Mouse (Mus musculus) monocyte, adult 5-6 weeks (primary cell): ENCODE results near the gene Tulp1. TPM values are rescaled to one million over a fixed set of nuclear protein-coding genes. Genes with fewer than 3 reads are reported as not detected.
"Not testable (repeated sequence)": the region's sequence is repeated elsewhere in the genome, so short reads cannot be mapped to it uniquely, and the experiment has no call there.

Source experiments
- ATAC-seq: fragments of 153-309, 156-312 bp; replicated peaks from 2 replicates; pipeline ENCODE4 v1.8.0; 2017; ENCODE audit warnings: mild to moderate bottlenecking; ENCODE audit not compliant: low TSS enrichment, insufficient number of reproducible peaks, severe bottlenecking, poor library complexity, low FRiP score
- total RNA-seq: library from RNA; stranded (forward); fragments of 200-1000, 200-491, 200-594 nt; gene quantifications from 3 replicates; pipeline ENCODE4 v1.2.3, GENCODE M21; 2017

Gene Tulp1
- total RNA-seq, 1 experiment from 2014 or later = not detected

DNA sequence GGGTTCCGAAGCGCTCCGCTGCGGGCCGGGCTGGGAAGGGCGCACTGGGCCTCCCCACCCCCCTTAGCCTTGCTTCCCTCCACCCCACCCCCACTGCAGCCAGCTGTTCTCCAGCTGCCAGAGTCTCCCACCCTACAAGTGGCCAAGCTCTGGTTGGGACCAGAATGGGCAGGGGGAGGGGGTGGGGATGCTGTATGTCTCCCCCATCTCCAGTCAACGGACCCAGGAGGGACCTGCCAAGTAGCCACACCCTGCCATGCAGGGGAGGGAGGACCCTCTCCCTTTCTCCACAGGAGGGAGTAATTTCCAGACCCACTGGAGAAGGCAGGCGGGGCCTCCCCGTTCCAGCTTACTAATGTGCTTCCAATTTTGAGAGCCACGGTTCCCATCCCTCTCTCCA lies 19.1 kb downstream of the Tulp1 start:
- no peak for ATAC-seq

DNA sequence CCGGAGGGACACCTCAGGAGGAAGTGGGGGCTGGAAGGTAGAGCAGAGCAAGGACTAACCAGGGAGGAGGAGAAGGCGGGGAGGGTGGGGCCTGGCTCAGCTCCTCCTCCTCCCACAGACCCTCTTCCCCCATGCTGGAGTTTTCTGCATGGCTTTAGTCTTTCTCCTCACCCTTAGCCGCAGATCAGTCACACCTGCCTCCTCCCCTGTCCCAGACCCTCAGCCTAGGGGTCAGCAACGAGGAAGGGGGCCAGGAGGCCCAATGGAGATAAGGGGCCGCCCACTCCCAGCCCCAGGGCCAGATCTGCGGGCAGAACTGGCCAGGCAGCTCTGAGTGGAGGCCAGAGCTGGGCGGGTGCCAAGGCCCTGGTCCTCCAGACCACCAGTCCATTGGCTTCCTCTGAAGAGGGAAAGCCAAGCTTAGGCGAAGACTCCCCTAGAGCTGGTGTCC lies 19.7 kb downstream of the Tulp1 start:
- ATAC-seq = no peak

DNA sequence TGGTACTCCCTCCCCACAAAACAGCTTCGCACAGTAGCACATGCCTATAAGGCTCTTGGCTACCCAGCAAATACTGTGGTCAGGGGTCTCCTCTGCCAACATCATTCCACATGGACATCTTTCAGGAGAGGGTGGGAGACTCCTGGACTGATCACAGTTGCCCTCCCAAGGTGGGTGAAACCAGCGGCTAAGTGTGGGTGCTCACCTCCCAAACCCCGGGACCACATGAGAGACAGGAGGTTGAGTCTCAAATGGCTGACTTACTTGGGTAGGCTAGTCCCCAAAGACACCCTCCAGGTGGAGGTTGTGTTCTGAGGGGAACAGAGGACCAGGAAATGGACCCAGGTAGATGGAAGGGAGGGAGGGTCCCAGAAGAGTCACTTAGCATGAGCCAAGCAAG lies 20.4 kb downstream of the Tulp1 start:
- no peak for ATAC-seq

DNA sequence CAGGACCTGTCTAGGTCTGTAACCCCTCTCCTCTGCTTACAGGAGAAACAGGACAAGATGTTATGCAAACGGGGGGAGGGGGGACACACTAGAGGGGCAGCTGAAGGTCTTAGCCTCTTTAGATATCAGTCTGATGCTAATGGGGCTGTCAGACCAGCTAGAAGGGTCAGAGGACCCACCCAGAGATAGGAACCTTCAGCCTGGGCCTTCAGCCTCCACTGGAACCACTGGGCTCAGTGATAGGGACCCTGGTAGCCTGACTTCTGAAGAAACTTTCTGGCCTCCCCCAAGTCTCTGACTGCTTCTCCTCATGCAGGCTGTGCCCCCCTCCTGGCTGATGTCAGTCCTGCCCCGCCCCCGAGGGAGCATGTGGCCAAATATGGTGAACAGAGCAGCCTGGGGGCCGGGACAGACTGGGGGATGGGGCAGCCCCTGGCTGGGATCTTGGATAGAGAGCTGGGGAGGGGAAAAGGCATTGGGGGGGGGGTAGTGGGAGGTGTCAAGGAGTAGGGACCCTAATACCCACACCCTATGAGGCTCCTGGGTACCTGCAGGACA lies 20.9 kb downstream of the Tulp1 start:
- ATAC-seq = no peak

DNA sequence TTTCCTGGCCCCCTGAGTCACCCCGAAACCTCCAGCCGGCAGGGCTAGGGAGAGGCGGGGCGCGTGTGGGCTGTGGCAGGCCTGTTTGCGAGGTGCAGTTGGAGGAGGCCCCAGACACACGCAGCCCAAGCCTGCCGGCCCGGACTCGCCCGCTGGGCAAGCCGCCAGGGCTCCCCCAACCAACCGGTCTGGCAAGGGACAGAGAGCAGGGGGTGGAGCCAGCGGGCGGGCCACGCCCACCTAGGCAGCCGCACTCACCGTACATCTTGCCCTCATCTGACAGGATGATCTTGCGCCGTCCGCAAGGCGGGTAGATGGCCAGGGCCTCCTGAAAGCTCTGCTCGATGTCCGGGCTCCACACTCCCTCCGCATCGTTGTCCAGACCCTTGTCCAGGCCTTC lies 23.9 kb downstream of the Tulp1 start:
- no peak for ATAC-seq

DNA sequence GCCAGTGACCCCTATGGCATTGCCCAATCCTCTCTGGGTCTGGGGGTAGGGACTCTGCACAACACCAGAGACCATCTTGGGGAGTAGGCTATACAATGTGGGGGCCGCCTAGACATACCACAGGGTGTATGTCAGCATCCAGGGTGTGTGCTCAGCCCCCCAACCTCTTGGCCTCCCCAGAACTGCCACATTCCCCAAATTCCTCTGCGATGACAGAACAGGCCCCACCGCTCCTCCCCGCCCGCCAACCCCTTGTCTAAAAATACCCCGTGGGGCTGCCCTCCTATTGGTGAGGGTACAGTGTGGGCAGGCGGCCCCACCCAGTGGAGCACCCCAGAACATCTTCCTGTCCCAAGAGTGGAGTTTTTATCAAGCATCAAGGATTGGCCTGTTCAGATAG lies 24.4 kb downstream of the Tulp1 start:
- ATAC-seq = no peak

DNA sequence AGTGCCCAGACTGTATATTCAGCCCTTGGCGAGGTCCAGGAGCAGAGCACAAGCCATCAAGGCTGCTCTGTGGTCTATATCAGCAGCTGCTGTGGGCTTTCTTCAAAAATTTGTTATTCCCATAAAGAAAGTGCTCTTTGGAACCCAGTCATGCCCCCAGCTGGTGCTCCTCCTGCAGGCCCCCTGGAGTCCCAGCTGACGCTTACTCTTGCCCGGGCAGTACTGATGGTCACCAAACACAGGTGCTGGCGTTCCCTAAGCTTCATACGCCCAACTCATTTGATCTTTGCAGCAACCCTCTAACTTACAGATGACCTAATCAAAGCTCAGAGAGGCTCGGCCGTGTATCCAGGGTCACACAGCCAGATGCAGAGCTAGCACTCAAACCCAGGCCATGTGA lies 27.5 kb downstream of the Tulp1 start:
- no peak for ATAC-seq

DNA sequence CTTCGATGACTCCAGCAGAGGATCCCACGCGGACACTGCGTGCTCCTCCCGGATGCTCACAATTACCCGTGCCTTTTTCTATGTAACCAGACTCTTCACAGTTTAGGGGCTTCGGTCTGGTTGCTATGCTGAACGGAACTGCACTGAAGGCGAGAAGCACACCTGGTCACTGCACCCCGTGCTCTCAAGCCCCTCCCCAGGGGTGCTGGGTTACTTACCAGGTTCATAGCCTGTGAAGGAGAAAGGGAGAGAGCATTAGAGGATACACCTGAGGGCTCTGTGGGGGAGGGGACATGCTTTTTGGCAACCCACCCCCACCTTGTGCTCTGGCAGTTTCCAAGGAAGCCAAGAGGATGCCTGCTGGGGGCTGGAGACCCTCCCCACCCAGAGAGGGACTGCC lies 29.8 kb downstream of the Tulp1 start:
- no peak for ATAC-seq

DNA sequence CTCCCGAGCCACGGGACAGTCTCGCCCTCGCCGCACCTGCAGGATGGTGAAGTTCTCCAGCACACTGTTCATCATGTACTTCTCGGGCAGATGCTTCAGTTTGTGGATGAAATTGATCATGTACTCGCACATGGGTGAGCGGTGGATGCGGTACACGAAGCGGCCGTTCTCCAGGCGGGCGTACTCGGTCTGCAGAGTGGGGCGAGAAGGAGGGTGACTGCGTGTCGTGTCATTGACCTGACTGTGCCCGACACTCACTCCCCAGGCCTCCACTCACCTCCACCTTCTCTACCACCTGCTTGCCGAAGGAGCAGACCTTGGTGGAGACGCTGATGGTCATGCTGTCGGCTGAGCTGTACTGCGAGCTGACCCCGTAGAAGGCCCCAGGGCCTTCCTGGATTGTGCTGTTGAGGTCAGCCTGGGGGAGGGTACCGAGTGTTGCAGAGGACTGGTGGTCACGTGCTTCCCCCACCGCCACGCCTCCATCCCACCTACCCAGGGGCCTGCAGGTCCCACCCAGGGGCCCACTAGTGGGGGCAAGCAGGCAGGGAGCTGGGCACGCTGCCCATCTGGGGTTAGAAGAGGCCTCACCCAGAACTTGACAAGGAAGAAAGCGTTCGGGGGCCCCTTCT lies 32.0 kb downstream of the Tulp1 start:
- no peak for ATAC-seq

DNA sequence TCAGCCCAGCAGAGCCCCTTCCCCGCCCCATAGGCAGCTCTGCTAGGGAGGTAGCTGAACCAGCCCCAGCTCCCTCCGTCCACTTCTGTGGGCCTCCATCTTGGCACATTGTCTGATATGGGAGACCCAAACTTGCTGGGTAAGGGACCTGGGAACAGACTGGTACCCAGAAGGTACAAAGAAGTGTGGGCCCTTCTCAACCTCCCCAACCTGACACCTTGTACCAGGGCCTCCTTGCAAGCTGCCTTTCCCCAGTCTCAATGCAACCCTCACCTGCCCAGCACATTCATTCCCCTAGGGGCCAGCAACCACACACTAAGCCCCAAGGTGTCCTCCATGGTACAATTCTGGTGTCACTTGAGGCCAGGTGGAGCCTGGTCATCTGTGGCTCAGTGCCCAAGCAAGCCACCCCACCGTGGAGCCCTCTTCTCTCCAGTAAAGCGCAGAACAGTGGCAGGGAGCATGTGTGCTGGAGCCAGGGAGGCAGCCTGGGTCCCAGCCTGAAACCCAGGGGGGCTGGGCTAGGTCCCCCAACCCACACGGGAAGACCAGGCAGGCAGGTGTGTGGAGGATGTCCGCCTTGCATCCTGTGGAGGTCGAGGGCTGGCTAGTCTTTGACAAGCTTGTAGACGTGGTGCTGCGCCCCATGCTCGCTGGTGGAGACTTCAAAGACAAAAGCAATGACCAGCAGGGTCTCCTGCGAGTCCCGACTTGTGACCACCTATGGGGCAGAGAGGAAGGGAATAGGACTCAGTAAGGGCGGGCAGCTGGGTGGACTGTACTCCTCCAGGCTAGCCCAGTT lies 32.7 kb downstream of the Tulp1 start:
- ATAC-seq = no peak

DNA sequence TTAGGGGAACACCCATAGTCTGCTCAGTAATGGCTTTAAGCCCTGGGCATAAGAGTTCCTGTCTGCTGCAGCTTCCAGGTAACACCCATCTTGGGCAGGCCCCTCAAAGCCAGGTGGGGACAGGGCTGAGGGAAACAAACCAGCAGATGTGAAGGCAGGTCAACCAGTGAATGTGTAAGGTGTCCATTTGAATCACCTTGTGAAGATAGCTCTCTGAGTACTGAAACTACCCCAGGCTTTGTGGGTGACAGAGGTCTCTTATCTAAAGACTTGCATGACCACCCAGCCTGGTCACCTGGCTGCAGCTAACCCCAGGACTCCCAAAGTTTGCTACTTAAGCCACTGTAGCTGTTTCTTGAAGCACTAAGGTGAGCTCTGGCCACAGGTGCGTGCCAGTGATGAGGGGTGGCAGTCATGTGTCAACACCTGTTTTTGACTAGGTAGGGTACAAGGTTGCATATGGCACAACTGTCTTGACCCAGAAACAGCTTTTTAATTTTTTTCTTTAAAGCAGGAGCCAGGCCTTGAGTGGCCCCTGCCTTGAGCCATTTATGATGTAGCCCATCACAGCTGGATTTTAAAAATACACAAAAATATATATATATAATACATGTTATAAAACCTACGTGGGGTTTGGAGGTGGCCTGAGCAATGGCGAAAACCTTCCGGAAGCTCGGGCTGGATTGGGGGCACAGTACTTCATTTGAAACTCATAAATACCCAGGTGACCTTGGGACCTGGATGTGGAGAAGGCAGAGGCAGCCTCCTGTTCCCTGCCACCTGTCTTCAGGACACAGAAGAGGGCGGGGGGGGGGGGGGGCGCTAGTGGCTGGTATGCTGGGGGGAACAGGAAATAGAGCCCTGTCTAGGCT lies 33.5 kb downstream of the Tulp1 start:
- ATAC-seq = no peak

DNA sequence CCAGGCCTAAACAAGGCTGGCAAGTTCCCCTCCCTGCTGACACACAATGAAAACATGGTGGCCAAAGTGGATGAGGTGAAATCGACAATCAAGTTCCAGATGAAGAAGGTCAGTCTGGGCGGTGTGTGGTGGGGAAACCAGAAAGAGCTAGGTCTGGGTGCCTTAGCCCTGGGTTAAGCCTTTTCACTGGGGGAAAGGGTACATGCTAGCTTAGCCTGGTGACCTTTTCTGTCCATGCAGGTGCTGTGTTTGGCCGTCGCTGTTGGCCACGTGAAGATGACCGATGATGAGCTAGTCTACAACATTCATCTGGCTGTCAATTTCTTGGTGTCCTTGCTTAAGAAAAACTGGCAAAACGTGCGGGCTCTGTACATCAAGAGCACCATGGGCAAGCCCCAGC lies 34.4 kb downstream of the Tulp1 start:
- not testable (repeated sequence) for ATAC-seq

DNA sequence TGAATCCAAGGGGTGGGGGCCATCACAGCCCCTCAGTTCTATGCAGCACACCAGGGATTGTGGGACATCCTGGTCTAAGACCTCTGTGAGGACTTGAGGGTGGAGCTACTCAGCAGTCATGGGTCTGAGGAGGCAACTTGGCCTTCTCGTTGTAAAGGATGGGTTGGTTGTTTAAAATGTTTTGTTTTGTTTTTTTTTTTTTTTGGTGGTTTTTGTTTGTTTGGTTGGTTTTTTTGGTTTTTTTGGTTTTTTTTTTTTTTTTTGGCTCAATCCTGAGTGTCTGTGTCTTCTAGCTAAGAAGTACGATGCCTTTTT lies 34.8 kb downstream of the Tulp1 start:
- ATAC-seq = no peak

DNA sequence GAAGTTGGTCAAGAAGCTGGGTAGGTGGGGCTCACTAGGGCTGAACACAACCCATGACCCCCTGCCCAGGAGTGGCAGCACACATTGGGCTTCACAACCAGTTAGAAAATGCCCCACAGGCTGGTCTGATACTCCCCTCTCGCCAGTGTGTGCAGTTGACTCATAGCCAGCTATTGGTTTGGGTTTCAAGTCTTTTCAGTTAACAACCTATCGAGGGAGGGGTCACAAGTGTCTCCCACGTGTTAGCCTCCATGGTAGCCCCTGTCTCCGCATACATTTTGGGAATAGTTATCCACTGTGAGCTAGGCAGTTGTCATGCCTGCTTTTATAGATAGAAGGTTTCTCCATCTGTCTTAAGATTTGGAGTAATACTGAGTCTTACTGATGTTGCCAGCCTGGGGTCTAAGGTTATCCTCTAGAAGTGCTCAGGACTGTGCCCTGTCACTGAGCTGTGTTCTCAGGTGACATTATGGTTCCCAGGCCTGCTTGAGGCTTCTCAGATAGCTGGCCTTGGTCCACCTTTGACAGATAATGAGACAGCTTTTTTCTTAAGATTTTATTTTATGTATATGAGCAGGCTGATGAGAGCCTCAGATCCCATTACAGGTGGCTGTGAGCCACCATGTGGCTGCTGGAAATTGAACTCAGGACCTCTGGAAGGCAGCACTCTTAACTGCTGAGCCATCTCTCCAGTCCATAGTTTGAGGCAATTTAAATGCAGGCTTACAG lies 35.4 kb downstream of the Tulp1 start:
- ATAC-seq = no peak

DNA sequence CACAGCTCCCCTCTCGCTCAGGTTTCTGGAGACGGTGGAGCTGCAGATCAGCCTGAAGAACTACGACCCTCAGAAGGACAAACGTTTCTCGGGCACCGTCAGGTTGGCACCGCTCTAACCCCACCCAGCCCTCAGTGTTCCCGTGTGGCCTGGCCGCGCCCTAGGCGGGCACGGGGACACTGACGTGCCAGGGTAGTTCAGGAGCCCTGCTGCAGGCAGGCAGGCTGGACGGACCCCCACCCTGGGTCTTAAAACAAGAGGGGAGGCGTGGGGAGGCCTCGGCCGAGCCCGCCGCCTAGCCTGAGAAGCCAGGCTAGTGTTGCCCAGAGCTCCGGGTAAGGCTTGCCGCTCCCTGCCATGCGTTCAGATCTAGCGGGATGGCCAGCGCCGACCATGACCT lies 36.1 kb downstream of the Tulp1 start:
- ATAC-seq = no peak

DNA sequence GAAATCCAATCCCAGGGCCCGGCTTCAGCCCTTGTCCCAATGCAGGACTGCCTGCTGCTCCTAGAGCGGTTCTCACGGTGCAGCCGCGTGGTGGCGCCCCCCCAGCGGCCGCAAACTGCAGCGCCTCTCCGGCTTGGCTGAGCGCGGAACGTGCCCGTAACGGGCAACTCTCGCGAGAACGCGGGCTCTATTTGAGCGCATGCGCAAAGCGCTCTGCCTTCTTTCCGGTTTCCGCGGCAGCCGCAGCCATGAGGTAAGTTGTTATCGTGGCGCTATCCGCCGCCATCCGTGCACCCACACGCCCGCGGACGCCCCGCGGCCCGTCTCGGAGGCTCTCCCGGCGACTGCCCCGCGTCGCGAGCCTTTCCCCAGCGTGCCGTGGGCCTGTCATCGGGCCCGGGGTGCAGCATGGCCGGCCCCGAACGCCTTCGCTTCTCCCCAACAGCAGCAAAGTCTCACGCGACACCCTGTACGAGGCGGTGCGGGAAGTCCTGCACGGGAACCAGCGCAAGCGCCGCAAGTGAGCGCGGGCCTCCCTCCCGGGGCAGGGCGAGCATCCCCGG lies 36.6 kb downstream of the Tulp1 start, which contains the start of gene Rpl10a:
Gene Rpl10a, plus strand, starts transcription at position 106 of the 563 bp plus-strand sequence.
- peak; percentile 81 for ATAC-seq

DNA sequence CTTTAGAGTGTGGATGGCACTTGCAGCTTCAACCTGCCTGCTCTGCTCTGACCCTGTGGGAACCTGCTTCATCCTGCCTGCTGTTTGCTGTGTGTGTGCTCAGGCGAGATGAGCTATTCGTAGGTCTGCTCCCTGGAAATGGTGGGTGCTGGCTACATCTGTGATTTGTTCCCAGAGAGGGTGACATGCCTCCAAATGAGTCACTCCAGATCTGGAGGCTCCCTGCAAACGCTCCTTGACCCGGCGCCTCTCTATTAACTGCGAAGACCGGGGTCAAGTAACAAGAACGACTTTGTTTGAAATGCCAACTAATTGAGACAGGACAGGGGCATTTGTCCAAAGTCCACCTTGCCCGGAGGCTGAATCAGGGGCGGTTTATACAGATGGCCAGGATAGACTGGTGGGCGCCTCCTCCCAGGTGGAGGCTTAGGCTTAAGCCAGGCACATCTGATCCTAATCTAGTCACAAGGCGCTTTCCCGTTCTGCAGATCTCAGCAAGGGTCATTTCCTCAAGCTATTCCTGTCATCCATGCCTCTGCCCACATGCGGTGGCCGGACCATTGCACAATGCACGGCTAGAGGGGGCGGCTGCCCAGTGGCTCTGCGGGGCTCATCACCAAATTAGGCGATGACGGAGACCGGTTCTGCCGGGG lies 37.2 kb downstream of the Tulp1 start:
- ATAC-seq = peak; percentile 4; the same call in 1 of the 2 replicates

DNA sequence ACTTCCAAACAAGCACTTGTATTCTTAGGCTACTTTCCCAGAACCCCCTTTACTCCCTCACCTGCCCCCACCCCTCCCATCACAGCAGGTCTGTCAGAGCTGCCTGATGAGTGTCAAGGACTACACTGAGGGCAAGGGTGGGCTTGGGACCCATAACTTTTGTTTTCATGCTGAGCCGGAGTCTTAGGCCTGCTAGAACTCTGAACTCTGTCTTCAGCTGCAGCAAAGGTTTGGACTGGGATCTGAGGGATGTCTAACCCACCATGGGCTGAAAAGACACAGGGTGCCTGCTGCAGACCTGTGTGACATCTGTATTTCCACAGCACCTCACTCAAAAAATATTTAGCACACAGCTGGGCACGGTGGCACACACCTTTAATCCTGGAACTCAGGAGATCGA lies 38.1 kb downstream of the Tulp1 start:
- no peak for ATAC-seq
